Mouse (Mus musculus) urinary bladder, postnatal 10 days (tissue): Measurements from ENCODE around the gene Rpl13a.
A peak's percentile ranks its signal among the peaks of the same experiment; 100 is the strongest.
"Not testable (repeated sequence)": the region's sequence is repeated elsewhere in the genome, so short reads cannot be mapped to it uniquely, and the experiment has no call there.

Experiments
- DNase-seq: peaks from one replicate; pipeline ENCODE4 v3.0.0; 2022; ENCODE audit warnings: low spot score

Gene Rpl13a

DNA sequence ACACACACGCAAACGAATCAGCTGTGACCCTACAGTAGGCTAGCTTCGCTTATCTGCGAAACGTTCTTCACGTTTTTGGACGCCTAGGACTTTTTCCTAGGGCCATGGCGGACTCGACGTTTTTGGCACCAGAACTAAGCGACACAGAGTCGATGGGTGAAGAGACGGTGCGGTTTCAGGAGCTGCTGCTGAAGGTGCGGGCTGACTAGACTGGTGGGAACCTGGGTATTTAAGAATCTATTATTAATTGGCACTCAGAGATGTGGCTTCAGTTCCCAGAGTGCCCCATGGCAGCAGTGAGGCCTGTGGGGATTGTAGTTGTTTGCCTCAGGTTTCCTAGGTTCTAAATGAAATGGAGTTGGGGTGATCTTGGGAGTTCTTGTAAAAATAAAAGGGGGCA is 27.6 kb upstream of the Rpl13a start:
- DNase-seq, result no peak

DNA sequence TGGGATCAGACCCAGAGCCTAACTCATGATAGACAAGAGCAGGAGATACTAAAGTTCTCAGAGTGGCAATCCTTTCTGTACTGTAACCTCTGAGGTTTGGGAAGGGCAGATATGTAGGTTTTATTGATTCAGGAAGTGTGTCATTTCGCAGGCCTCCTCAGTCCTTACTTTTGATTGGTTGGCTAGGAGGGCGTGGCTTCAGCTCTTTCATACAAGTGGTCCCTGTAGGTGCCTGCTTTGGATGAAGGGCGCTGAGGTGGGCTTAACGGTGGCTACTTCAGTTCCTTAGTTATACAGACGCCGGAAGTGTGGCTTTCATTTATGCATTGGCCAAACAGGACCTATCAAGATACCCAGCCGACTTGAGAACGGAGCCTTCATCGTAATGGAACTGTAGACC is 27.0 kb upstream of the Rpl13a start:
- DNase-seq, result no peak

- DNase-seq, result no peak
Measured at GRCm38 (mm10) chr7:45154993-45155514, 26.5 kb upstream of the Rpl13a start.

- peak; percentile 91 for DNase-seq
Measured at GRCm38 (mm10) chr7:45154096-45154992, 25.8 kb upstream of the Rpl13a start, which contains the start of the genes Pih1d1 and Aldh16a1. Gene Pih1d1 (plus strand): TSS chr7:45154303. Gene Aldh16a1 (minus strand): TSS chr7:45154584.

- no peak for DNase-seq
Measured at GRCm38 (mm10) chr7:45153586-45153985, 25.0 kb upstream of the Rpl13a start.

DNA sequence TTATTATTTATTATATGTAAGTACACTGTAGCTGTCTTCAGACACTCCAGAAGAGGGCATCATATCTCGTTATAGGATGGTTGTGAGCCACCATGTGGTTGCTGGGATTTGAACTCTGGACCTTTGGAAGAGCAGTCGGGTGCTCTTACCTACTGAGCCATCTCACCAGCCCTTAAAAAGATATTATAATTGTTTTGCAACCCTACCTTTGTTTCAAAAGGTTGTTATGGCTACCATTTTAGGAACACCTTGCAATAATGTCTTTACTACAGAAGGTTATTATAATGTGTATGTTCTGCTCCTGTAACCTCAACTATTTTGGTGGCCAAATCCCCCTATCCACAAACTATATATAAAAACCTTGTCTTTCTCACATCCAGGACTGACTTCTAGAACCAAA is 24.5 kb upstream of the Rpl13a start:
- not testable (repeated sequence) for DNase-seq

- no peak for DNase-seq
Measured at GRCm38 (mm10) chr7:45151303-45151702, 22.7 kb upstream of the Rpl13a start.

- DNase-seq, result no peak
Measured at GRCm38 (mm10) chr7:45150321-45150720, 21.8 kb upstream of the Rpl13a start.

- no peak for DNase-seq
Measured at GRCm38 (mm10) chr7:45149545-45149944, 21.0 kb upstream of the Rpl13a start.

DNA sequence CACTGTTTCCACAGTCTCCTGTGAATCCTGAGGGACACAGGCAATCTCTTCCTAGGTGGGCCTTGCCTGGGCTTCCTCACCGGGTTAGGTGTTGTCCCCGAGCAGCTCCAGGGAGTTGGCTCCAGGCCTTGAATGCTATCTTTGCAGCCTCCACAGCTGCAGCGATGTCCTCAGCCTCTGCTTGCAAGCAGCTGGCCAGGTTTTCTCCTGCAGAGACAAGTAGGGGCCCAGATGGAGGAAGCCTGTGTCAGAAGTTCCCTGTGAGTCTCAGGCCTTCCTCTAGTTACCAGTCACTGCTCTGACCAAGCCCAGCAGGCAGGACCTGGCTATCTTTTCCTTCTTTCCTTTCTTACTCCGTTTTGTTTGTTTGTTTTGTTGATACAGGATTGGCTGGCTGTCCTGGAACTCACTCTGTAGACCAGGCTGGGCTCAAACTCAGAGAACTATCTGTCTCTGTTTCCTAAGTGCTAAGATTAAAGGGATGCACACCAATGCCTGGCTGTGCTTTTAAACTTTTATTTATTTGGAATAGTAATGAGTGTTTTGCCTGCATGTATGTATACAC is 20.1 kb upstream of the Rpl13a start:
- no peak for DNase-seq

DNA sequence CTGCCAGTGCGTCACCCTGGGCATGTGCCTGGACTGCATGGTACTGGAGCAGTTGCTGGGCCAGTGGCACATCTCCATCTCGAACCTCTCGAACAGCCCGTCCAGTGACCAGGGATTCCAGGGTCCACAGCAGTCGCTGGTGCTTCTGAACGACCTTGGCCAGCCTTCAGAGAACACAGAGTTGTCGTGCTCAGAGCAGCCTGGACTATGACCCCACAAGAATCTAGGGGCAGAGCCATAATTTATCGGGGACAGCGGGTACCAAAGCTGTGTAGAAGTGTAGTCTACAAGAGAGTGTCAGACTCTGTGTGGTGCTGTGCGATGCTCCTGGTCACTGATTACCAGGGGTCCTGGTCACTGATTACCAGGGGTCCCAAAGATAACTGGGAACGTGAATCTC is 19.3 kb upstream of the Rpl13a start:
- DNase-seq, result no peak

DNA sequence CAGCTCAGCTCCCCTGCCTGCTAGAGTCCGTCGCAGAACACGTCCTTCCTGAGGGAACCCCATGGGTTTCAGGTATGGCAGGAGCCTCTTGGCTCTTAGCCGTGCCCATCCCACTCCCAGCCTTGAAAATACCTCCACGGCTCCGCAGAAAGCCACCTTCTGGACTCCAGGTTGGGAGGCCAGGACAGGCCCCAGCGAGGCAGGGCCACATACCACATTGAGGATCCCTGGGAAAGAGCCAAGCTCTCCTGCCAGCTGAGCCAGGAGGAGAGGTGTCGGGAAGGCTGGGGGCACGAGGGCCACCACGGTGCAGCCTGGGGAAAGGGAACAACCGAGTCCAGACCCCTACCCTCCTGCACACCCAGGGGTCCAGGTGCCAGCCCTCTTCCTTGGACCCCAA is 18.7 kb upstream of the Rpl13a start:
- DNase-seq, result no peak

GRCm38 (mm10) chr7:45145460-45145859 is 16.9 kb upstream of the Rpl13a start:
- no peak for DNase-seq

DNA sequence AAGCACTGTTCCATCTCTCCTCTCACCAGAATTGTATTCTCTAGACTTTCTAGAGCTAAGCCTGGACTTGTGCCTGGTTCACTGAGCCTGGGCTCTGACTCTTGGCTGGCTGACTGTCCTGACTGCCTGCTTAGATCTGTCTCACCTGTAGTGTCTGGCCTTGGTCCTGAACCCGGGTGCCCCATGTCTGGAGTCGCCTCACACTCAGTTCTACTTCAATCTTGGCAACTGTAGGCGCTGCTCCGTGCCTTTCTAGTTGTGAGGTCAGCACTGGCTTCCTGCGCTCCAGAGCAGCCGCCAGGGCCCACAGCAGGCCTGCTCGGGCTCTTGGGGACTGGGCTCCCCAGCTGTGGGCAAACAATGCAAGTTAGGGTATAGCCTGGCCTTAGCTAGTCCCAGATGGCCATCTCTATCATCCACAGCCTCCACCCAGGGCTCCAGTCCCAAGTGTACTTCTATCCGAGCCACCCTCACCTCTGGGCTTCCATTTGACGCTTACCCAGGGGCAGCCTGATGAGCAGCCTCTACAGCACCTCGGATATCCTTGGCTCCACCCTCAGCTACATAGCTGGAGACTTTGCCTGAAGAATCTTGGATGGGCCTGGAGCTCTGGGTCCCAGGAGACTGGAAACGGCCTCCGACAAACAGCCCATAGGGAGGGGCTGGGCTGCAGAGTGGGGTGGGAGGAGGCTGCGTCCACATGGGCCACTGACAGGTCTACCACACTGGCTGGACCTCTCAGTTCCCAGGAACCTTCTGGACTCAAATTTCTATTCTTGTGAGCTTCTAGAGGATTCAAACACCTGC is 16.0 kb upstream of the Rpl13a start:
- DNase-seq, result no peak

- DNase-seq, result no peak
Measured at GRCm38 (mm10) chr7:45141914-45142313, 13.4 kb upstream of the Rpl13a start.

DNA sequence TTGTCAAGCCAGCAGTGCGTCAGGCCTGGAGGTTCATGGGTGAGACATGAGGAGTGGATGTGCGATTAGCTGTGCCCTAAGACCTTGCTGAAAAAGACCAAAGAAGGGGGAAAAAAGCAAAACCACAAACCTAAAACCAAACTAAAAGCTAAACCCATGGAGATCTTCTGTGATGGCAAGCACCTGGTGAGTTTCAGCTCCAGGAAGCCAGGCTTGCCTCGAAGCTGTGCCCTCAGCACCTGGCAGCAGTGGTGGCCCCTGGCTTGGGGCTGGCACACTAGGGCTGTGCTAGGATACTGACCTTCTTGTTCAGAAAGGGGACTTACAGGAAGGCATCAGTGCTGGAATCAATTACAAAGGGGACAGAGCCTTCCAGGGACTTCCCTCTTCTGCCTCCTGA is 12.8 kb upstream of the Rpl13a start:
- no peak for DNase-seq

- no peak for DNase-seq
Measured at GRCm38 (mm10) chr7:45139904-45140723, 11.6 kb upstream of the Rpl13a start.

DNA sequence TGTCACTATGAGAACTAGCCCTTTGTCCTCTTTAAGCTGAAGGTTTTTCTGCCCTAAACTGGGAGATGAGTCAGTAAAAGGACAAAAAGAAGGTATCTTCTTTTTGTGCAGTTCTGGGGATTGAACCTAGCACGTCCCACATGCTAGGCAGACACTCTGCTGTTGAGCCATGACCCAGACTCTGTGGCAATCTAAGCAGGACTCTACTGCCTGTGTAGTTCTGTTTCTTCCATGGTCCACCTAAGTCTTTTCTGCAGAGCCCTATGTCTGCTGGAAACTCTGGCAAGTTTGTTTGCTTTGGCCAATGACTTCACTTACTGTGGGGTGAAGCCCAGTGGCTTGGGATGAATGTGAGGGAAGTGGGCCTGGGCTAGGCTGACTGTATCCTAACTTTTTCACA is 9.8 kb upstream of the Rpl13a start:
- no peak for DNase-seq

DNA sequence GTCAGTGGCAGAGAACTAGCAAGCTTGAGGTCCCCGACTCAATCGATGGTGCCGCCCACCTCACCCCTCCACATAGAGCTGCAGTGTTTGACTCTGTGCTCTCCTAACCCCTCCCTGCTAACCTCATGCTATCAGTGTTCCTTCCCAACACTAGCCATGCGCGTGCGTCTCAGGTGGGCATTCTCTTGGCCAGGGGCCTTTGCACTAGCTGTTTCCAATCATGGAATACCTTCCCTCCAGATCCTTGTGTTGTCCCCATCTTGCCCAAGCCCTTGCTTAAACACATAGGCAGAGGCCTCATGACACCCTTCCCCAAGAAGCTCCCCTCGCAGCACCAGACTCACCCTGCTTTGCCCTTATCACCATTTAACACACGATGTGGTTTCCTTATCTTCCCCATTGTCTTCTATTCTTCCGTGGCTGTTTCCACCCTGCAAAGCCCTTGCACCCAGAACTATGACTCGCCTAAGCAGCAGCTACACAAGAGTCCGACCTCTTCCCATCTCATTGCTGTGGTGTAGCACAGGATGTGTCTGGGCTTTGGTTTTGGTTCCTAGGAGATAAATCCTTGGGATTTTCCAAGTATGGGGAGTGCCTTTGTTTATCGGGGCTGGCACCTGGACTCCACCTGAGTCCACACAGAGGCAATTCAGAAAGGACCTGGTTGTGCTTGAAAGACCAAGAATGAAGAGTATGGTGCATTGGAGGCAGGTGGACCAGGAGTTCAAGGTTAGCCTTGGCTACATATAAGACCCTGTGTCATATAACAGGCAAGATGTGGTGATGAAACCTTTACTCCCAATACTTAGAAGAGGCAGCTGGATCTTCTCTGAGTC is 8.8 kb upstream of the Rpl13a start:
- DNase-seq, result no peak

- peak; percentile 75 for DNase-seq
Measured at GRCm38 (mm10) chr7:45135993-45136567, 7.5 kb upstream of the Rpl13a start, which contains the start of the genes Gm45713 and Flt3l. Gene Gm45713 (minus strand): TSS chr7:45136231. Gene Flt3l (minus strand): TSS chr7:45136432.
